Mouse (Mus musculus): ENCODE measurements around the gene Slc22a23. TPM values are rescaled to one million over a fixed set of nuclear protein-coding genes. Genes with fewer than 3 reads are reported as not detected.

Gene Slc22a23
- polyA plus RNA-seq, 1 experiment from 2014 or later = 8.4 TPM

DNA sequence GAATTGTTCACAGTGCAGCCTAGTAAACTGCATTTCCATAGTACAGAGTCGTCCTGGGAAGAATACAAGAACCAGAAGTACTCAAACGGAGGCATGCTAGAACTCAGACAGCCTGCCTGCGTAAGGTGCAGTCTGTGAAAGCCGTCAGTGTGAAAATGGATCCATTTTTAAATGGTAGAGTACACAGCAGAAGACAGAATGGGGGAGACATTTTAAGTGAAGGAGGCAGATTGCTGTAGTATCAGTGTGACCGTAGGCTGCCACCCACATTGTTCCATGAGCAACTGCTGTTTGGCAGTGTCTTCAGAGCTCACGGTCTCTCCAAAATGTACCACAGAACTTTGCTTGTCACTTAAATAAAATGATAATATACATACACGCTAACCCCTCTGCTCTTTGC lies 210.7 kb downstream of the Slc22a23 start:
- H3K4me1 ChIP-seq (replicated peaks) = peaks cover 51% of the 10 kb centered on the region

DNA sequence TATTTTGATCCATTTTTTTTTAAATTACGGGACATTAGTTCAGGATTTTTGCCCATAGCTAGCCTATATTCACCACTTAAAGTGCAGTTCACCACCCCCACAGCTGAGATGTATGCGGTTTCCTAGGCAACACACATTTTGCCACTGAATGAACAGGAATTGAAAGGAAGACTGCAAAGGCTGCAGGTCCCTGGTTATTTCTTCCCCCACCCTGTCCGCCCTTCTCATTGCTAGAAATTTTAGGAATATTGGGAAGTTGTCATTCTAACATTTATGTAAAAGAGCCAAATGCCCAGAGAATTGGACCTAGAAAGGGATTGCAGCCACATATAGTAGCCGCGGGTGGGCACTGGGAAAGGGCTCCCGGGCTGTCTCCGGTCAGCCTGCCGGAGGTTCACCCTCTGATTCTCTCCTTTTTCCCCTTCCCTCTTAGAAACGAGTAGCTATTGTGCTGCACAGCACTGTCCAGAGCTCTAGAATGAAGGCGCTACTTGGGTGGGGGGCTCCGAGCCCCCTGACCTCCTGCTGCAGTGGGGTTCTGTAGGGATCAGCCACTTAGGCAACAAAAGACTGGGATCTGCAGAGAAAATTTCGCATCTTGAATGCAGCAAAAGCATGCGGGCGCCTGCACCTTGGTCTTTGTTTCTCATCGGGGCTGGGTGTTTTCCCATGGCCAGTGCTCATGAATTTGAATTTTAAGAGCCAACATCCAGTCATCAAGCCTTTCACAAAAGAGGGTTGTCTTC lies 211.5 kb downstream of the Slc22a23 start:
- peaks cover 10% of the 10 kb centered on the region for H3K36me3 ChIP-seq
- peak overlapping the region; percentile 90 for H3K4me3 ChIP-seq
- H3K9me3 ChIP-seq = no peaks in the 10 kb centered on the region
- no peaks in the 10 kb centered on the region for H3K27me3 ChIP-seq (ENCODE audit: insufficient read depth, poor library complexity, severe bottlenecking)
- peaks cover 57% of the 10 kb centered on the region for H3K4me1 ChIP-seq (replicated peaks)
- peak overlapping the region; percentile 98 for H3K27ac ChIP-seq
- 4% methylated on average over 15 of the region's 15 CpGs for WGBS
- peak; percentile 82 for DNase-seq (ENCODE audit: low spot score)

More for the DNA sequence above, 210.7 kb downstream of the Slc22a23 start:
- Histone ChIP-seq H3K4me3 (peak overlapping the region; percentile 90), H3K9me3 (no peaks in the 10 kb centered on the region), H3K27ac (peak overlapping the region; percentile 98), H3K27me3 (ENCODE audit: insufficient read depth, poor library complexity, severe bottlenecking) (no peaks in the 10 kb centered on the region), H3K36me3 (0 out of 2 replicates have a peak, but pooled peaks cover 3% of the 10 kb centered on the region)
- 34% methylated on average over 7 of the region's 7 CpGs for WGBS
- DNase-seq (ENCODE audit: low spot score) = no peak

DNA sequence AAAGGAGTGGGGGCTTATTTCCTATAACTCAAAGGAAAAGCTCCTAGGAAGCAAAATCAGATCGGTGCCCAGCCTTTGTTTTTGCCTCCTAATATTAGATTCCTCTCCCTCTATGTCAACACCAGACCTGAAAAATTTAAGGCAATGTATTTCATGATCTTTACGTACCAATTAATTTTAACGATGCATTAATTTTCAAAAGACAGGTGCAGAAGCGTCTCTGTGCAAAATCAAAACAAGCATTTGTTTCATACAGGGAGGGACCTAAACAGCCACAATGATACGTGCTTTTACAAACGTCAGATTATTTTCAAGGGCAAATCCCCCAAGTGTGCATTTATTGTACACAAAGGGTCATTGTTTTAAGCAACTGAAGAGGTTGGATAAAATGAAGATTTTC lies 212.1 kb downstream of the Slc22a23 start:
- Histone ChIP-seq H3K27ac (peak overlapping the region; percentile 98), H3K4me3 (peak overlapping the region; percentile 90), H3K27me3 (ENCODE audit: insufficient read depth, poor library complexity, severe bottlenecking) (no peaks in the 10 kb centered on the region), H3K36me3 (peaks cover 16% of the 10 kb centered on the region), H3K4me1 (replicated peaks) (peaks cover 63% of the 10 kb centered on the region), H3K9me3 (no peaks in the 10 kb centered on the region)
- 11% methylated on average over 6 of the region's 6 CpGs for WGBS
- no peak for DNase-seq (ENCODE audit: low spot score)

DNA sequence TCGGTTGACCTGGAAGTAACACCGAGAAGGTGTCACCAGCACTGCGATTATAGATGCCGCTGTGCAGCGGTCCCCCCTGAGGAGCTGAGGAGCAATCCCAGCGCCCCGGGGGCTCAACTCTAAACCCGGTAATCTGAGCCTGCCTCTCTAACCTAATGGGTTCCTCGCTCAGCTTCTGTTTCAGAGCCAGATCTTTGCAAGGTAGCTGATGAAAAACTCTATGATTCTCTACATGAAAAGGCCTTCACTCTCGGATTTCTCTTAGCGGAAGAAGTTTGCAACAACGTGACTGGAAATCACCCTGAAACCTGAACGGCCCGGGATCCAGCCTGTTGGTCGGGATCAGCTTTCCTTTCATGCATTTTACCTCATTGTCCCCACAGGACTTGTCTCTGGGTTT lies 212.7 kb downstream of the Slc22a23 start:
- peak; percentile 54 for DNase-seq (ENCODE audit: low spot score)
- peaks cover 64% of the 10 kb centered on the region for H3K4me1 ChIP-seq (replicated peaks)

DNA sequence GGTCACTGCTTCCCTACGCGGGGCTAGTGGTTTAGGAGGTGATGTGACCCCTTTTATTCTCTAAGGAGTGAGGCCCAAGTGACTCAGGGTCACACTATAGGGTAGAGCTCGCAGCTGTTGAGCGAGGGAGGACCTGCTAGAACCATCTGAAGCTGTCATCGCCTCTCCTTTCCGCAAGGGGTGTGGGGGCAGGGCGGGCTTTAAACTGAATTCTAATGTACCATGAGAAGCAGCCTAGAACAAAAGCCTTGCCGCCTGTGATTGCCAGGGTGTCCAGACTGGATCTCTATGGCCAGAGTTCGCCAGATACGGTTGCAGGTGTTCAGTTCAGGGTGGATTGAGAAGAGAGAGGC lies 213.3 kb downstream of the Slc22a23 start:
- Histone ChIP-seq H3K27me3 (ENCODE audit: insufficient read depth, poor library complexity, severe bottlenecking) (no peaks in the 10 kb centered on the region), H3K4me1 (replicated peaks) (peaks cover 64% of the 10 kb centered on the region), H3K36me3 (peaks cover 23% of the 10 kb centered on the region), H3K4me3 (peak overlapping the region; percentile 90), H3K27ac (peak overlapping the region; percentile 98), H3K9me3 (no peaks in the 10 kb centered on the region)
- WGBS = 1% methylated on average over 10 of the region's 10 CpGs
- peak; percentile 92 for DNase-seq (ENCODE audit: low spot score)

More for the DNA sequence above, 212.7 kb downstream of the Slc22a23 start:
- H3K27ac ChIP-seq = peak overlapping the region; percentile 98
- H3K27me3 ChIP-seq (ENCODE audit: insufficient read depth, poor library complexity, severe bottlenecking) = no peaks in the 10 kb centered on the region
- H3K4me3 ChIP-seq = peak overlapping the region; percentile 90
- H3K9me3 ChIP-seq = no peaks in the 10 kb centered on the region
- peaks cover 18% of the 10 kb centered on the region for H3K36me3 ChIP-seq
- WGBS = under 1% methylated on average over 15 of the region's 15 CpGs

DNA sequence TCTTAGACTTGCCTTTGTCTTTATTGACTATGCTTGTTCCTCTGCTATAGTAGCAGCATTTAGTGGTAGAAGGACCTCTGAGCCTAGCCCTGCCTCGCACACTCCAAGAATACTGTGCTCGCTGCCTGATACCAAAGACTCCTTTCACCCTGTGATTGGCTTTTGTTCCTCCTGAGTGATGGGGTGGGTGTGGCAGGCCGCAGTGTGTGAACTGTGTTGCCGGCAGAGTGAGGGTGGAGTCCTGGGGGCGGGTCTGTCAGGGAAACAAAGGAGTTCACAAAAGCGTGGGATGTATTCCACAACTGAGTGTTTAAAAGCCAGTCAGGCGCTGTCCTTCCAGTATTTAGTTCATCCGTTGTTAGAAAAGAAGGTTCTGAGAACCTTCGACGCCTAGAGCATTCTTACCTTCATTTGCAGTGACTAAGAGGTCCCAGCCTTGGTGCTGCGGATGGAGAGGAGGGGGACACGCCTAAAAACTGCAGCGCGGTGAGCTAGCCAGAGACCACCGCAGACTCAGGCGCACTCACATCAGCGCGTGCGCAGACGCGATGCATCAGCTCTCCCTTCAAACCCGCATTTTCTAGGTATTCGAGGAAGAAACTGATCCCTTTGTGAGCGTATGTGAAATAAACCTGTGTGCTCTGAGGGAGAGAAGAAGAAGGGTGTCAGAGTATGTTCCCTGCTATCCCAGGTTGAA lies 213.8 kb downstream of the Slc22a23 start:
- Histone ChIP-seq H3K4me3 (peak overlapping the region; percentile 90), H3K9me3 (no peaks in the 10 kb centered on the region), H3K27me3 (ENCODE audit: insufficient read depth, poor library complexity, severe bottlenecking) (no peaks in the 10 kb centered on the region), H3K4me1 (replicated peaks) (peaks cover 63% of the 10 kb centered on the region), H3K27ac (peak overlapping the region; percentile 98), H3K36me3 (peaks cover 28% of the 10 kb centered on the region)
- under 1% methylated on average over 24 of the region's 24 CpGs for WGBS
- peak; percentile 90 for DNase-seq (ENCODE audit: low spot score)

DNA sequence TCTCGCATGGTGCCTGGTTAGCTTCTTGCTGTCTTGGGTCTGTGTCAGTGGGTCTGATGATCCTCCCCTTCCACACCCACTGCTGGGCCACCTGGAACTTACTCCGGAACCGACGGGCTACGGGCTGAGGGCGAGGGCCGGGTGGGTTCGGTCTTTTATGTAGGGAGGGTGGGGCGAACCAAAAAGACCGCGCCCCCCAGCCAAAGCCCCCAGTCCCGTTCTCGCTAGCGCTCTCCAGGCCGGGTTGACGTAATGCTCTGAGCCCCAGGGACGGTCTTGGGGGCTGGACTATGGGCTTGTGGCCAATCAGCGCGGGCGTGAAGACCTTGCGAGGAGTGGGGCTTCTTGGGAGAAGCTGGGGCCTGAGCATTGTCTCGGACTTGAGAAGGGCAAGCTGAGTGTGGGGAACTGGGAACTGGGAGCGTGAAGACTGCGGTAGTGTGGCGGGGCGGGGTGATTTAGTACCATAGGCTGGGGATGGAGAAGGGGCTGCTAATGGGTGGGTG lies 214.7 kb downstream of the Slc22a23 start, which contains the start of gene Tubb2b:
TSS of gene Tubb2b (minus strand) at position 241 of the 506 bp plus-strand sequence.
- Histone ChIP-seq H3K9me3 (no peaks in the 10 kb centered on the region), H3K4me1 (replicated peaks) (peaks cover 69% of the 10 kb centered on the region), H3K4me3 (peak within 1 kb of the TSS; percentile 90), H3K27ac (peak within 1 kb of the TSS; percentile 98), H3K36me3 (peaks cover 35% of the 10 kb centered on the region), H3K27me3 (ENCODE audit: insufficient read depth, poor library complexity, severe bottlenecking) (no peaks in the 10 kb centered on the region)
- under 1% methylated on average over 26 of the region's 26 CpGs for WGBS
- DNase-seq (ENCODE audit: low spot score) = peak; percentile 95

DNA sequence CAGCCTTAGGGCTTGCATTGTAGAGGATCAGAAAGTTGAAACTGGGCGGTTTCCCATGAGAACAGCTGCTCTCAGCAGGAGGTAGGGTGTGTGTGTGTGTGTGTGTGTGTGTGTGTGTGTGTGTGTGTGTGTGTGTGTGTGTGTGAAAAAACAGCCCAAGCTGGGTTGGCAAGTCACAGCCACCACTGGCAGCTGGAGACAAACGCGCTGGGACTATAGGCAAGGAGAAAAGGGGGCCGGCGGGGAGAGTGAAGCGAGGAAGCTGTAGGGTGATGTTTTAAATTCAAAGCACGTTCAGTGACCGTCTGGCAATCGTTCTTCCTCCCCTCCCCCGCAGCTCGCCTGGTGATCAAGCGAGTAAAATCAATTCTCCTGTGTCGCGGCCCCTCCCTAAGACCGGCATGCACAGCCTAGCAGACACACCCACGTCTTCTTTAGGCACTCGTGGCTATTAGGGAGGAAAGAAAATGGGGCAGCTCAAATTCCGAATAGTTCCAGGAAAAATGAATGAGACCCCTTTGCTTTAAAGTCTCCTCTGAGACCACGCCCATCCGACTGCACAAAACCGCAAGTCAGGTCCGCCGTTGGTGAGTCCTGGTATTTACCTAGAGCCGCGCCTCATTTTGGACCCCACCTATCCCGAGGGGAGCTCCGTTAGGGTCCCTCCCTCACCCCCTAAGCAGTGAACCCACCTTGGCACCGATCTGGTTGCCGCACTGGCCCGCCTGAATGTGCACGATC lies 215.3 kb downstream of the Slc22a23 start:
- Histone ChIP-seq H3K27me3 (ENCODE audit: insufficient read depth, poor library complexity, severe bottlenecking) (no peaks in the 10 kb centered on the region), H3K36me3 (peaks cover 42% of the 10 kb centered on the region), H3K4me1 (replicated peaks) (peaks cover 69% of the 10 kb centered on the region), H3K4me3 (peak overlapping the region; percentile 90), H3K27ac (peak overlapping the region; percentile 98), H3K9me3 (no peaks in the 10 kb centered on the region)
- peak; percentile 81 for DNase-seq (ENCODE audit: low spot score)
- under 1% methylated on average over 31 of the region's 31 CpGs for WGBS

Other genes with a start within 250 kb of the Slc22a23 start
- 187 and 370 TPM in 2 replicates for gene Tubb2b, start 214.7 kb downstream of the Slc22a23 start, polyA plus RNA-seq (2016; fragmentation: Nextera tagmentation; extraction: Ambion mirVana)
- 115 and 116 TPM in 2 replicates for gene Psmg4, start 182.2 kb downstream of the Slc22a23 start, polyA plus RNA-seq (2016; fragmentation: Nextera tagmentation; extraction: Ambion mirVana)